Mouse (Mus musculus) lung, adult 2 months (tissue): ENCODE data around the gene Tmbim6.

Experiments
- CTCF ChIP-seq: fragments of 200-500 bp; IDR thresholded peaks from 2 replicates; pipeline ENCODE4 v1.5.1; 2011; ENCODE audit warnings: mild to moderate bottlenecking, low read length, control low read depth; ENCODE audit not compliant: insufficient read depth
- POLR2A ChIP-seq: fragments of 200-500 bp; IDR thresholded peaks from 2 replicates; pipeline ENCODE4 v1.6.1; 2011; ENCODE audit warnings: low read depth, mild to moderate bottlenecking, control low read depth, low read length, borderline replicate concordance; ENCODE audit errors: extremely low read depth

DNA sequence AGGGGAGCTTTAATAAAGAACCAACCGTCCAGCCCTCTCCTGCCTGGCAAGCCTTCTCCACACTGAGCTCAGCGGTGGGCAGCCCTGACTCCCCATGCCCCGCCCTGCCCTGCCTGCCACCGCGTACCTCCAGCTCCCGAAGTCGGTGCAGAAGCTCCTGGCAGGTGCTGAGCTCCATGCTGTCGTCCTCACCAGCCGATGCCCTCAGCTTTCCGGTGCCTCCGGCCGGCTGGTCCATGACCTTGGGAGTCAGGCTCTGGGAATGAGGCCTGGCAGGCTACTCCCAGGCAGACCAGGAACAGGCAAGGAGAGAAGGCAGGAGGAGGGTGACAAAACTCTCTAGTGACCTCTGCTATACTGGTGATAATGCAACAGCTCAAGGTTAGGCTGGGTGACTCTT, 41.2 kb downstream of the Tmbim6 start:
- TF ChIP-seq POLR2A: no peak
- no peak for TF ChIP-seq CTCF
